Mouse (Mus musculus) cortical plate, adult 2 months (tissue): ENCODE data around the gene Ebf4.

Source experiments
- CTCF ChIP-seq: fragments of 200-500 bp; IDR thresholded peaks from 2 replicates; pipeline ENCODE4 v1.5.1; 2011; ENCODE audit warnings: mild to moderate bottlenecking, control low read depth, low read length; ENCODE audit not compliant: insufficient read depth; ENCODE audit errors: extremely low read depth
- POLR2A ChIP-seq: fragments of 200-500 bp; IDR thresholded peaks from 2 replicates; pipeline ENCODE4 v1.6.1; 2011; ENCODE audit warnings: mild to moderate bottlenecking, low read length, control low read depth; ENCODE audit not compliant: insufficient read depth; ENCODE audit errors: extremely low read depth

GRCm38 (mm10) chr2:130392836-130393235 lies 97.9 kb downstream of the Ebf4 start:
- TF ChIP-seq POLR2A (no peak), CTCF (no peak)
